Mouse (Mus musculus) intestine, postnatal 0 days (tissue): ENCODE measurements around the gene Hmgcs1. TPM values are rescaled to one million over a fixed set of nuclear protein-coding genes. Genes with fewer than 3 reads are reported as not detected.
A peak's percentile ranks its signal among the peaks of the same experiment; 100 is the strongest.

Experiments used
- ATAC-seq: fragments of 200-750 bp; cut with Nextera tagmentation; 2 replicates; pipeline ENCODE4 v1.8.0; 2017; ENCODE audit warnings: mild to moderate bottlenecking, moderate TSS enrichment, moderate library complexity
- H3K27ac ChIP-seq: fragments of 300-500 bp; sonication (generic); 2 replicates; pipeline ENCODE4 v1.5.1; 2014; ENCODE audit warnings: mild to moderate bottlenecking, low read depth, low read length, moderate library complexity
- H3K27me3 ChIP-seq: fragments of 300-500 bp; sonication (generic); replicated peaks from 2 replicates; pipeline ENCODE4 v1.6.1; 2014; ENCODE audit warnings: low read length, mixed read lengths; ENCODE audit not compliant: control insufficient read depth, insufficient read depth
- H3K36me3 ChIP-seq: fragments of 300-500 bp; sonication (generic); 2 replicates; pipeline ENCODE4 v1.6.1; 2014; ENCODE audit warnings: mild to moderate bottlenecking, moderate library complexity; ENCODE audit not compliant: control insufficient read depth, insufficient read depth
- H3K4me1 ChIP-seq: fragments of 300-500 bp; sonication (generic); replicated peaks from 2 replicates; pipeline ENCODE4 v1.6.1; 2014; ENCODE audit warnings: antibody characterized with exemption, low read length, mixed read lengths; ENCODE audit not compliant: control insufficient read depth, insufficient read depth
- H3K4me2 ChIP-seq: fragments of 300-500 bp; sonication (generic); replicated peaks from 2 replicates; pipeline ENCODE4 v1.6.1; 2014; ENCODE audit warnings: low read depth, mild to moderate bottlenecking, moderate library complexity
- H3K4me3 ChIP-seq: fragments of 300-500 bp; sonication (generic); 2 replicates; pipeline ENCODE4 v1.5.1; 2014; ENCODE audit warnings: low read depth, low read length
- H3K9ac ChIP-seq: fragments of 300-500 bp; sonication (generic); 2 replicates; pipeline ENCODE4 v1.6.1; 2014; ENCODE audit warnings: mild to moderate bottlenecking, low read depth, low read length
- H3K9me3 ChIP-seq: fragments of 300-500 bp; sonication (generic); 2 replicates; pipeline ENCODE4 v1.6.1; 2016; ENCODE audit warnings: mixed run types; ENCODE audit not compliant: control insufficient read depth
- CTCF ChIP-seq: sonication (generic); IDR thresholded peaks from 2 replicates; pipeline ENCODE4 v1.5.1; 2016; ENCODE audit warnings: low read depth, mild to moderate bottlenecking, control low read depth, antibody characterized with exemption, moderate library complexity
- WGBS: fragments of 180-500 bp; shearing (Covaris S2); extraction: QIAGEN DNeasy Blood & Tissue Kit; methylation state at CpG from one replicate; pipeline ENCODE4 v1.1.7; 2014; 5-methylcytosine and 5-hydroxymethylcytosine counted together
- polyA plus RNA-seq: library from polyadenylated mRNA; unstranded; fragments of >200 nt; fragmentation: Nextera tagmentation; extraction: Ambion mirVana; gene quantifications from 2 replicates; pipeline ENCODE4 v1.2.1, GENCODE M21; 2015

The Hmgcs1 gene
- polyA plus RNA-seq, 1 experiment from 2014 or later, result 54.5 TPM

- H3K4me1 ChIP-seq, result no peaks in the 10 kb centered on the region
- WGBS, result 3% methylated on average over 16 of the region's 16 CpGs
- no peak for TF ChIP-seq CTCF
- H3K9ac ChIP-seq, result peak overlapping the region; percentile 47
- peak overlapping the region; percentile 45 for H3K4me3 ChIP-seq
- peak overlapping the region; percentile 86 for H3K4me2 ChIP-seq
- H3K9me3 ChIP-seq, result no peaks in the 10 kb centered on the region
- ATAC-seq, result peak; percentile 43
- H3K27me3 ChIP-seq, result no peaks in the 10 kb centered on the region
- no peak overlapping the region for H3K27ac ChIP-seq
- H3K36me3 ChIP-seq, result no peaks in the 10 kb centered on the region
These were observed 65.0 kb downstream of the Hmgcs1 start for GRCm38 (mm10) chr13:119755141-119755547.

GRCm38 (mm10) chr13:119755681-119756471, 65.7 kb downstream of the Hmgcs1 start, which contains the start of gene Nim1k:
TSS of gene Nim1k (minus strand) at chr13:119755882.
- peak; percentile 74 for ATAC-seq
- Histone ChIP-seq H3K27ac (no peak within 1 kb of the TSS), H3K4me2 (peak within 1 kb of the TSS; percentile 86), H3K4me1 (no peaks in the 10 kb centered on the region), H3K27me3 (no peaks in the 10 kb centered on the region), H3K9me3 (no peaks in the 10 kb centered on the region), H3K4me3 (peak within 1 kb of the TSS; percentile 45), H3K36me3 (no peaks in the 10 kb centered on the region), H3K9ac (peak within 1 kb of the TSS; percentile 47)
- no peak for TF ChIP-seq CTCF
- 4% methylated on average over 43 of the region's 43 CpGs for WGBS

DNA sequence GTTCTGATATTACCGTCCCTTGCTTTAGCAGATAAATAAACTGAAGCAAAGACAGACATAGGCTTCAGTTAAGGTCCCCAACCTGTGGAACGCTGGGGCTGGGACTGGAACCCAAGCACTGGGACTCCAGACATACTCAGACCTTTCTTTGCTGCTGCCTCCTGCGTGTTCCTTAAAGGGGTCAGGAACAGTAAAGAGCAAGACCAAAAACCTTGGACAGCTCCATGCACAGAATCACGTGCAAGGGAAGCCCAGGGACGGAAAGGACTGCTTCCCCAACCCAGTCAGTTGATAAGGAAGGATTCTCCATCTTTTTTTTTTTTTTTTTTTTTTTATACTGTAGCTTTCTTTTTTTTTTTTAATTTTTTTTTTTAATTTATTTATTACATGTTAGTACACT, 66.7 kb downstream of the Hmgcs1 start:
- Histone ChIP-seq H3K27ac (no peak overlapping the region), H3K4me2 (no peak overlapping the region), H3K9me3 (no peaks in the 10 kb centered on the region), H3K4me1 (no peaks in the 10 kb centered on the region), H3K36me3 (no peaks in the 10 kb centered on the region; the same call in 1 of the 2 replicates), H3K27me3 (no peaks in the 10 kb centered on the region), H3K9ac (no peak overlapping the region), H3K4me3 (no peak overlapping the region)
- no peak for TF ChIP-seq CTCF
- WGBS, result 36% methylated on average over 5 of the region's 5 CpGs
- no peak for ATAC-seq

Other genes with a start within 250 kb of the Hmgcs1 start
- gene 4833420G17Rik, start 227.6 kb upstream of the Hmgcs1 start, polyA plus RNA-seq, result 24.3 and 27.2 TPM in 2 replicates
- 1.7 and 1.9 TPM in 2 replicates for gene Tmem267, start 202.3 kb upstream of the Hmgcs1 start, polyA plus RNA-seq
- gene 3110070M22Rik, start 202.0 kb upstream of the Hmgcs1 start, polyA plus RNA-seq, result 1.7 and 2.1 TPM in 2 replicates
- 1.0 and 1.1 TPM in 2 replicates for gene Ccl28, start 66.6 kb upstream of the Hmgcs1 start, polyA plus RNA-seq
- gene Nim1k, start 65.5 kb downstream of the Hmgcs1 start, polyA plus RNA-seq, result 0.48 and 0.53 TPM in 2 replicates
- 12.9 and 15.4 TPM in 2 replicates for gene Zfp131, start 100.5 kb downstream of the Hmgcs1 start, polyA plus RNA-seq
- not detected in 2 replicates for gene AF067063, start 139.8 kb downstream of the Hmgcs1 start, polyA plus RNA-seq
- not detected in 2 replicates for gene D13Ertd608e, start 145.6 kb downstream of the Hmgcs1 start, polyA plus RNA-seq
- not detected in 2 replicates for gene Tcstv1, start 204.4 kb downstream of the Hmgcs1 start, polyA plus RNA-seq
- not detected in 2 replicates for gene Gm21761, start 238.9 kb downstream of the Hmgcs1 start, polyA plus RNA-seq